Mouse (Mus musculus) ES-E14 (cell line): Measurements from ENCODE around the gene 1500011B03Rik.

ENCODE experiments used
- MAFK ChIP-seq: IDR thresholded peaks from 2 replicates; pipeline ENCODE4 v1.6.1; 2014; ENCODE audit warnings: mild to moderate bottlenecking, low read depth, low read length, inconsistent platforms; ENCODE audit not compliant: insufficient read depth
- ZC3H11A ChIP-seq: IDR thresholded peaks from 2 replicates; pipeline ENCODE4 v1.6.1; 2012; ENCODE audit warnings: low read depth, mild to moderate bottlenecking, inconsistent platforms, low read length, borderline replicate concordance
- ZNF384 ChIP-seq: IDR thresholded peaks from 2 replicates; pipeline ENCODE4 v1.6.1; 2012; ENCODE audit warnings: low read depth, low read length, inconsistent platforms

DNA sequence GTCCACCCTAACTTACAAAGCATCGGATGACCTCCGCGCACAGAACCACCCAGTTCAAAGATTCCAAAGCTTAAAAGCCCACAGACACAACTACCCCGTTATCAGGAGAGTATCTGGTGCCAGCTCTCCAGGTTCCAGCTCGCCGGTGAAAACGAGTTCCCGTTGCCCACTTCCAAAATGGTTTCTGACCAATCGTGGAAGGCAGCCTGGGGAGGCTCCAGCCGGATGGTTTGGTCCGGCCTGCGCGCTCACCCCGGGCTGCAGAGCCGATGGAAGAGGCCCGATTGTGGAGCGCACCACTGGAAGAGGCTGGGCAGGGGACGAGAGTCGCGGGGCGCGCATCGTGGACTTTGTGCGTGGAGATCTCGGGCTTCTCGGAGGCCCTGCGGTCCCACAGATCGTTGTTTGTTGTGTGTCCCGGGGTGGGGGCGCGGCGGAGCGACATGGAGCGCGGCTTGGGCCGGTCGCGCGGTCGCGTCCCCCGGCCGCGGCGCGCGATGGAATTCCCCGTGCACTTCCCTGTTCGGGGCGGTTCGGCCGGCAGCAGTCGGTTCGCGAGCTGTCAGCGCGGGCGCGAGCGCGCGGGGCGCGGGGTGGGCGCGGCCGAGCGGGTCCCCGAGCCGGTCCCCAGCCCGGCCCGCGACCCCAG, 48.7 kb downstream of the 1500011B03Rik start, which contains the start of gene Ankrd13a:
- TF ChIP-seq ZNF384 (no peak), ZC3H11A (no peak), MAFK (no peak)
